Mouse (Mus musculus) kidney, postnatal 36 days (tissue): ENCODE results near the gene Zdhhc13.

Experiments
- DNase-seq, 2 experiments: peaks; one replicate each; pipeline ENCODE4 v3.0.0; 2021 to 2022; ENCODE audit warnings: mixed read lengths in 2 of 2

Gene Zdhhc13

GRCm38 (mm10) chr7:48784773-48785523 is 3.9 kb upstream of the Zdhhc13 start:
- no peak for DNase-seq

GRCm38 (mm10) chr7:48788348-48788747 is 455 bp upstream of the Zdhhc13 start:
- no peak for DNase-seq

DNA sequence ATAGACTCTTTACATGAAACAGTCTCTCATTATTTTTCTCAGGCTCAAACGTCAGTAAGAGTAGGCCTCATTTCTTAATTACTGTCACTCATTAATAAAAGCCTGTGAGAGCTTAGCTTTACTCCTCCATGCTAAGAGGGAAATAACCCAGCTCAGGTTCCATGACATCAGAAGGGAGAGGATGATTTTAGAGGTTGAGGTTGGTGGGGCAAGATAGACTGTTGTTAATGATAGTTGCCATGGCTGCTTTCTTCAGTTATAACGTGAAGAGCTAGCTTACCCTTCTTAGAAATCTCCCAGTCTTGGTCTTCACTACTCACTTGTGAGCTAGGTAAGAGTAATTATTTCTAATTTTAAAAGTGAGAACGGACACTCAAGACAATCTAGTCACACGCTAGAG is 1.3 kb downstream of the Zdhhc13 start:
- DNase-seq: no peak

- no peak for DNase-seq
Measured at GRCm38 (mm10) chr7:48791412-48791811, 2.6 kb downstream of the Zdhhc13 start.

- no peak for DNase-seq
Measured at GRCm38 (mm10) chr7:48795130-48795529, 6.3 kb downstream of the Zdhhc13 start.

DNA sequence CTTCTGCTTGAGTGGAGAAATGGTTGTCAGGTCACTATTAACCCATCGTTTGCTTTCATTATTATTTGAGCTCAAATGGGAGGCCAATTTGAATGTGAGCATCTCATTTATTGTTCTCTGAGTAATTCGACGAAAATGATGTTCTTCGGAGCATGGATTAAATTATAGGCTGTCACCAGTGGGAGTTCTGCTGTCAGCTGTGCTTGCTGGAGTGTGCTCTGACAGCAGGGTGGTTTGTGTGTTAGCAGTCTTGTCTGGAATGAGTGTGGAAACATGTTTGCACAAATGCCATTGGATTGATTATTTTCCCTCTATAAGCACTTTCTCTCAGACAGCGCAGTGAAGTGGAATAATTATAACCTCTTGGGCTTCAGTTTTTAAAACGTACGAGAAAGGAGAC is 14.6 kb downstream of the Zdhhc13 start:
- DNase-seq: no peak

- peak in 1 of 2 experiments; percentile 7 for DNase-seq
Measured at GRCm38 (mm10) chr7:48806587-48806986, 17.8 kb downstream of the Zdhhc13 start.

DNA sequence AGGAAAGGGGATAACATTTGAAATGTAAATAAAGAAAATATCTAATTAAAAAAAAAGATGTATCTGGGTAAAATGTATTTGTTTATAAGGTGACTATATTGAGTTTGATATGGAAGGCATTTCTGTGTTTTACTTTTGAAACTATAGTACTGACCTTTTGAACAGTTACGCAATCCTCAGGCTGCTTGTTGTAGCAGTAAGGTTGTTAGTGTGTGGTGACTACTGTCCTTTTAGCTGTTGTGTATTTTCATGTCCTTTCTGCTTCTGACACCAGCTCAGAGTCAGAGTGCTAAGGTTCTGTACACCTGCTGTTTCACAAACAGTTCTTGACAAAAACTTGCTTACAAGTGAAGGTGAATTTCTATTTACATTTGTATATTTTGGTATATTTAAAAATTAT is 21.8 kb downstream of the Zdhhc13 start:
- no peak for DNase-seq

- DNase-seq: no peak
Measured at GRCm38 (mm10) chr7:48812358-48812757, 23.6 kb downstream of the Zdhhc13 start.

DNA sequence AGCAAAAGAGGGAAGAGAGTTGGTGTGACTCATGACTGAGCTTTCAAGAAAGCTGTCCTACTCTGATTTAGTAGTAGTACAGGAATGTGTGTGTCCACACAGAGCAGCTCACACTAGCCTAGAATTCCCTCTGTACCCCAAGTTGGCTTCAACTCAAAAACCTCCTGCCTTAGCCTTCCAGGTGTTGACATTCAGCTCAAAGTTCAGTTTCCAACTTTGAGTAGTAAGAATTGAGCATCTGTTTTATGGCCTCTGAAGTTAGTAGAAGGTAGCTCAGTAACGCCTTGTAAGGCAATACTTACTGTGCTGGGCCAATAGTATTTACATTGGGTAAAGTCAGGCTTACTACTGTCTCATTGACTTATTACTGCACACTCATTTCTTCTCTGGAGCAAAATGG is 24.8 kb downstream of the Zdhhc13 start:
- DNase-seq: no peak

- DNase-seq: no peak
Measured at GRCm38 (mm10) chr7:48821654-48822053, 32.9 kb downstream of the Zdhhc13 start.

DNA sequence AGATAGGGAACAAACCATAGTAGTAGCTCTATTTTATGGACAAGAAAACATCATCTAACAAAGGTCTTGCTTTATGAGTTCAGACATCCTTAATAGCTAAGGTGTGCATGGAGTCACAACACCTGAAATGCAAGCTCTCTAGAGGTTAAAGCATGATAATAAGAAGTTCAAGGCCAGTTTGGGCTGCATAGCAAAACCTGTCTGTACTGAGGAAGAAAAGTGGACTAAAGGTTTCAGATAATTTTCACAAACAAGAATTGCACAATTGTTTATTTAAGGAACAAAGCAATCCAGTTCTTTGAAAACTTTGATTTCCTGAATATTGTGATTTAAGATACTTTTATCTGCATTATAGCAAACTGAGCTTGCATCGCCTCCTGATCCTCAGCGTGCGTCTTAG is 34.8 kb downstream of the Zdhhc13 start:
- DNase-seq: no peak

- no peak for DNase-seq
Measured at GRCm38 (mm10) chr7:48824671-48825070, 35.9 kb downstream of the Zdhhc13 start.

DNA sequence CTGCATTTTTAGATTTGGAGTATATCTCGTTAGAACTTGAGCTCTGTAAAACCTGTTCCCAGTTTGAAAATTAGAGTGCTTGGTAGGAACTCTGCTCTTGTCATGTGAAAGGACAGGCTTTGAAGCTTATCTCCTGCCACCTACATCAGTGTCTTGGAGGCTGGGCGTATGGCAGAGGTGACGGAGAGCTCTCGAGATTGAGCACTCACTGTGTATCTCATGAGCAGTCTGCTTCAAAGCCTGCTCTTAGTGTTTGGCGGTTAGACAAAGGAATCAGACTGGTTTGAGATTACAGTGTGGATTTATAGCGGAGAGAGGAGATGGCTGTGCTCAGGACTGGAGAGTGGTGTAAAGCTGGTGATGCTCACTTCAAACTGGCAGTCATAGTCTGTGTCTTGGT is 36.4 kb downstream of the Zdhhc13 start:
- DNase-seq: no peak

- no peak for DNase-seq
Measured at GRCm38 (mm10) chr7:48829177-48829910, 40.5 kb downstream of the Zdhhc13 start.

DNA sequence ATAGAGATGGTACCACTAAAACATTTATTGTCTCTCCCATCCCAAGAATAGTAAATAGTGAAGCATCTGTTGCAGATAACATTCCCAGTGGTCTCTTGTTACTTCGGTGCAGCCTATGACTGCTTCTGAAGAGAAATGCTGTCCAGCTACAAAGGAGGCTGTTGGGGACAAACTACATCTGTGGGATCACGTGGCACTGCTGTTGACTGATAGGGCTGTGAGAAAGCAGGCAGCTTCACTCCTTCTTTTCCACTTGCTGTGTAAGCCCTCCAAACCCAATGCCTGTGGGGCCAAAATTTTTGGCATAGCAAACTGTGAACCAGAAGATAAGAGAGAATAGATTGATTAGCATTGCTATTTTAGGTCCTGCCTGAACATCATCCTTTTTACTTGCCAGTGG is 41.6 kb downstream of the Zdhhc13 start:
- DNase-seq: no peak

DNA sequence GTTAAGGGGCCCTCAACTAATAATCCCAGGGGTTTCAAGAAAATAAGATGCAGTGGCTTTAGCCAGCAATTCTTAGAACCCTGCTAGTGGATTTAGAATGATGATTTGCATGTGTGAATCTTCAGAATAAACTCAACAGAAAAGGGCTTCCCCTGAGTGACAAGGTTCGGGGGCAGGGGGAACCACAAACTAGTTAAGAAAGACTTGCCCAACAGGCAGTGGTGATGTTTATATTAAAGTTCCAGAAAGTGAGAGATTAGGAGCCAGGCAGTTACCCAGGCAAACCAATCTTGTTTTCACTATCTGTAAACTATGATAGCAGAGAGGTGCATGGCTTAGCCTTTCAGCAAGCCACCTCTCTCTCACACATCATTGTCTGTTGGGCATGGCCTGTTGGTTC is 43.9 kb downstream of the Zdhhc13 start:
- DNase-seq: no peak

- DNase-seq: no peak
Measured at GRCm38 (mm10) chr7:48834371-48834970, 45.7 kb downstream of the Zdhhc13 start.

- DNase-seq: no peak
Measured at GRCm38 (mm10) chr7:48834989-48835626, 46.3 kb downstream of the Zdhhc13 start.

DNA sequence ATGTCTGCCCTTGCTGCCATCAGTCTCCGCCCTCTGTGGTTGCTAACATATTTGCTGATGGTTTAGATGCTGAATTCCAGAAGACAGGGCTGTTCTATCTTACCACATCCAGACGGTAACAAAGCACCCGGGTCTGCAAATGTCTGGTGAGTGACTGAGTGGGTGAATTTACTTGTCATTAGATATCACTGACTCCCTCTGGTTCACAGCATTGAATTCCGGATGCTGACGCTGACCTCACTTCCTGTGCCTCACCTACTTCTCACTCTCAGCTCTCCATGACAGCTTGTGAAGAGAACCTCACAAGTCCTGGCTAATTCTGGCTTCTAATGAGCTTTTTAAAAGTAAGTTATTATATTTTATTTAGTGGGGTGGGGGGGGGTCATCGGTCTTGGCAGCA is 48.1 kb downstream of the Zdhhc13 start:
- no peak for DNase-seq

- DNase-seq: no peak
Measured at GRCm38 (mm10) chr7:48838434-48838833, 49.6 kb downstream of the Zdhhc13 start.

- DNase-seq: no peak
Measured at GRCm38 (mm10) chr7:48840545-48840944, 51.7 kb downstream of the Zdhhc13 start.

GRCm38 (mm10) chr7:48841538-48841937 is 52.7 kb downstream of the Zdhhc13 start:
- no peak for DNase-seq

- no peak for DNase-seq
Measured at GRCm38 (mm10) chr7:48842353-48842752, 53.5 kb downstream of the Zdhhc13 start.
